Mouse (Mus musculus): ENCODE data around the gene Accs. TPM values are rescaled to one million over a fixed set of nuclear protein-coding genes. Genes with fewer than 3 reads are reported as not detected.

Gene Accs
- polyA plus RNA-seq, 1 experiment, result 26.1 TPM

GRCm38 (mm10) chr2:93880981-93881380, 31.2 kb upstream of the Accs start:
- TF ChIP-seq CTCF (IDR thresholded peaks at IDR 0.05; ENCODE audit: low read depth, low read length) (no peak), POLR2A (IDR thresholded peaks at IDR 0.05; ENCODE audit: borderline replicate concordance, low read depth, low read length) (no peak)
- no peaks in the 10 kb centered on the region for H3K4me1 ChIP-seq (ENCODE audit: control insufficient read depth, insufficient read depth, low read length)

GRCm38 (mm10) chr2:93880450-93880849, 30.7 kb upstream of the Accs start:
- no peak overlapping the region for H3K4me3 ChIP-seq (ENCODE audit: insufficient read depth, low read length)
- no peak overlapping the region for H3K27ac ChIP-seq (ENCODE audit: insufficient read depth, low read depth, low read length)
- no peaks in the 10 kb centered on the region for H3K4me1 ChIP-seq (ENCODE audit: control insufficient read depth, insufficient read depth, low read length)
- no peak for TF ChIP-seq POLR2A (IDR thresholded peaks at IDR 0.05; ENCODE audit: borderline replicate concordance, low read depth, low read length)
- TF ChIP-seq CTCF (IDR thresholded peaks at IDR 0.05; ENCODE audit: low read depth, low read length), result no peak

More at GRCm38 (mm10) chr2:93880981-93881380, 31.2 kb upstream of the Accs start:
- Histone ChIP-seq H3K4me3 (ENCODE audit: insufficient read depth, low read length) (no peak overlapping the region), H3K27ac (ENCODE audit: insufficient read depth, low read depth, low read length) (no peak overlapping the region)

DNA sequence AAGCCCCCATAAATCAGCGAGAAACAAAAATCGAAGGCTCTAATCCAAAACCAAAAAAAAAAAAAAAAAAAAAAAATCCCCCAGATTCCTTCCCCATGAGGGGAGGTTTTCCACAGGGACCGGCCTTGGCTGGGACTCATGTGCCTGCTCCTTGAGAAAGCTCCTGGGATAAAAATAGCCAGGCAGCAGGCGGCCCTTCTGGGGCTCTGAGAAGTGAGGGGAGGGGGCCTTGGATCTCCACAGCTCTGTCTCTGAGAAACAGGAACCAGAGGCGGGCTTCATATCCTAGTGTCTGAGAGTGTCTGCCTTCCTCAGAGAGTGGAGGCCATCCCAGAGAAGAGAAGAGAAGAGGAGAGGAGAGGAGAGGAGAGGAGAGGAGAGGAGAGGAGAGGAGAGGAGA, 27.3 kb upstream of the Accs start:
- H3K4me1 ChIP-seq (ENCODE audit: control insufficient read depth, insufficient read depth, low read length), result 0 out of 2 replicates have a peak, but pooled peaks cover 3% of the 10 kb centered on the region
- H3K4me3 ChIP-seq (ENCODE audit: insufficient read depth, low read length), result no peak overlapping the region
- no peak for TF ChIP-seq POLR2A (IDR thresholded peaks at IDR 0.05; ENCODE audit: borderline replicate concordance, low read depth, low read length)
- no peak for TF ChIP-seq CTCF (IDR thresholded peaks at IDR 0.05; ENCODE audit: low read depth, low read length)
- H3K27ac ChIP-seq (ENCODE audit: insufficient read depth, low read depth, low read length), result no peak overlapping the region

- no peak for TF ChIP-seq POLR2A (IDR thresholded peaks at IDR 0.05; ENCODE audit: borderline replicate concordance, low read depth, low read length)
- no peak for TF ChIP-seq CTCF (IDR thresholded peaks at IDR 0.05; ENCODE audit: low read depth, low read length)
- Histone ChIP-seq H3K27ac (ENCODE audit: insufficient read depth, low read depth, low read length) (no peak overlapping the region), H3K4me3 (ENCODE audit: insufficient read depth, low read length) (no peak overlapping the region), H3K4me1 (ENCODE audit: control insufficient read depth, insufficient read depth, low read length) (0 out of 2 replicates have a peak, but pooled peaks cover 3% of the 10 kb centered on the region)
Observed at GRCm38 (mm10) chr2:93874606-93875005, 24.9 kb upstream of the Accs start.

DNA sequence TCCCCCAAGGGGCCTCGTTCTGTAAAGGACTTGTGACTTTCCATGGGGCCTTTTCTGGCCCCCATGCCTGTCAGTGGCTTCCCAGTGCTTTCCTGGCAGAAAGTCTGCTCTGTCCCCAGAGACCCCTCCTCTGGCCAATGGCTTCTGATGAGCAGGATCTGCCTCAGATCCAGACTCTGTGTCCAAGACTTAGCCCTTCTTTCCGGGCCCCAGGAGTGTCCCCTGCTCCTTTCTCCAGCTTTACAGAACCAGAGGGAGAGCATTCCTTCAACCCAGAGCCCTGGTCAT, 24.4 kb upstream of the Accs start:
- TF ChIP-seq CTCF (IDR thresholded peaks at IDR 0.05; ENCODE audit: low read depth, low read length) (no peak), POLR2A (IDR thresholded peaks at IDR 0.05; ENCODE audit: borderline replicate concordance, low read depth, low read length) (no peak)
- Histone ChIP-seq H3K4me1 (ENCODE audit: control insufficient read depth, insufficient read depth, low read length) (0 out of 2 replicates have a peak, but pooled peaks cover 3% of the 10 kb centered on the region), H3K27ac (ENCODE audit: insufficient read depth, low read depth, low read length) (no peak overlapping the region), H3K4me3 (ENCODE audit: insufficient read depth, low read length) (no peak overlapping the region)

DNA sequence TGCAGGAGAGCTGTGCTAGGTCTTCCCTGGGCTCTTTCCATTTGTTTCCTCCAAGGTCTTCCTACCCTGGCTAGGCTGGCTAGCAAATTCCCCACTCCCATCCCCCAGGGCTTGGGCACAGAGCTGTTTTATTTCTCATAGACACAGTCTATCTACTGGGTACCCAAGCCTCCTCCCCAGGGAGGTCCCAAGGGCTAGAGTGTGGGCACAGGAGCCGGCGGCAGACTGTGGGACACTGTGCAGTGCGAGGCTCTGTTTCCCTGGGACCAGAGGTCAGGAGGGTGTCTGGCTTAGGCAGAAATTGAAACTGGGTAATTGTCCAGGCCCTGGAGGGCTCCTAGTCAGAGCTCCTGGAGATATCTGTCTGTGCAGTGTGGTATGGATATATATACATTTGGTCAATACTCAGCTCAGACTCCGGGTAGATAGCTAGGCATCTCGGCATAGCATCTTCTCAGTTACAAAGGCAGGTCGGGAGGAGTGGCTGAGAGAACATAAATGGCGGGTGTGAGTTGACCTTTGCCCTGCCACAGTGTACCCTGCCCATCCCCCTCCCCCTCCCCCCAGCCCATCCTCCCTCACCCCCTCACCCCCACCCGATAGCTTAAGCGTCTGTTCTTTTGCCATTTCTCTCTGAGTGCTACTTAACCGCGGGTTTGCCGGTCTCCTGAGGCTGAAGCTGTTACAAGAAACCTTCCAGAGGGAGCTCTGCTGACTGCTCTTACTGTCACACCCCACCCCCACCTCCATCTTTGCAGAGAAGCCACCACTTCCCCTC, 23.9 kb upstream of the Accs start:
- H3K27ac ChIP-seq (ENCODE audit: insufficient read depth, low read depth, low read length), result no peak overlapping the region
- no peak for TF ChIP-seq CTCF (IDR thresholded peaks at IDR 0.05; ENCODE audit: low read depth, low read length)
- no peak for TF ChIP-seq POLR2A (IDR thresholded peaks at IDR 0.05; ENCODE audit: borderline replicate concordance, low read depth, low read length)
- 0 out of 2 replicates have a peak, but pooled peaks cover 3% of the 10 kb centered on the region for H3K4me1 ChIP-seq (ENCODE audit: control insufficient read depth, insufficient read depth, low read length)
- H3K4me3 ChIP-seq (ENCODE audit: insufficient read depth, low read length), result no peak overlapping the region

DNA sequence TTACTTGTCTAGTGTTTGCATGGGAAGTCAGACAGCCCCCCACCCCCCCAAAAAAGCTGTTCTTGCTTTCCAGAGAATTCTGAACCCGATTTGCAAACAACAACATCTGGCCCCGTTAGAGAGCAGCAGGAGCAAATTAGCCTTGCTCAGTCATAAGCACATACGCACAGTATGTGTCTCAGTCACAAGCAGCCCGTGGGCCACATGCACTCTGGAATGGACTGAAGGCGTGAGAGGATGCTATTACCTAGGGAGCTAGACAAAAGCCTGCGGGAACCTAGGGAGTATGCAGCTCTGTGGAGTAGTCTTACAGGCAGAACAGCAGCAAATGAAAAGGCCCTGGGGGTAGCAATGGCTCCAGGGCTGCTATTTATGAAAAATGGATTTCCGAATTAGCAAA, 22.5 kb upstream of the Accs start:
- Histone ChIP-seq H3K27ac (ENCODE audit: insufficient read depth, low read depth, low read length) (no peak overlapping the region), H3K4me3 (ENCODE audit: insufficient read depth, low read length) (no peak overlapping the region), H3K4me1 (ENCODE audit: control insufficient read depth, insufficient read depth, low read length) (0 out of 2 replicates have a peak, but pooled peaks cover 3% of the 10 kb centered on the region)
- TF ChIP-seq POLR2A (IDR thresholded peaks at IDR 0.05; ENCODE audit: borderline replicate concordance, low read depth, low read length) (no peak), CTCF (IDR thresholded peaks at IDR 0.05; ENCODE audit: low read depth, low read length) (no peak)

- Histone ChIP-seq H3K27ac (ENCODE audit: insufficient read depth, low read depth, low read length) (no peak overlapping the region), H3K4me1 (ENCODE audit: control insufficient read depth, insufficient read depth, low read length) (0 out of 2 replicates have a peak, but pooled peaks cover 3% of the 10 kb centered on the region), H3K4me3 (ENCODE audit: insufficient read depth, low read length) (no peak overlapping the region)
- TF ChIP-seq CTCF (IDR thresholded peaks at IDR 0.05; ENCODE audit: low read depth, low read length) (no peak), POLR2A (IDR thresholded peaks at IDR 0.05; ENCODE audit: borderline replicate concordance, low read depth, low read length) (no peak)
Observed at GRCm38 (mm10) chr2:93871411-93871925, 21.7 kb upstream of the Accs start.

- H3K4me3 ChIP-seq (ENCODE audit: insufficient read depth, low read length), result no peak overlapping the region
- TF ChIP-seq POLR2A (IDR thresholded peaks at IDR 0.05; ENCODE audit: borderline replicate concordance, low read depth, low read length), result no peak
- TF ChIP-seq CTCF (IDR thresholded peaks at IDR 0.05; ENCODE audit: low read depth, low read length), result peak; percentile 64
- 0 out of 2 replicates have a peak, but pooled peaks cover 3% of the 10 kb centered on the region for H3K4me1 ChIP-seq (ENCODE audit: control insufficient read depth, insufficient read depth, low read length)
- H3K27ac ChIP-seq (ENCODE audit: insufficient read depth, low read depth, low read length), result no peak overlapping the region
Observed at GRCm38 (mm10) chr2:93870842-93871241, 21.1 kb upstream of the Accs start.

DNA sequence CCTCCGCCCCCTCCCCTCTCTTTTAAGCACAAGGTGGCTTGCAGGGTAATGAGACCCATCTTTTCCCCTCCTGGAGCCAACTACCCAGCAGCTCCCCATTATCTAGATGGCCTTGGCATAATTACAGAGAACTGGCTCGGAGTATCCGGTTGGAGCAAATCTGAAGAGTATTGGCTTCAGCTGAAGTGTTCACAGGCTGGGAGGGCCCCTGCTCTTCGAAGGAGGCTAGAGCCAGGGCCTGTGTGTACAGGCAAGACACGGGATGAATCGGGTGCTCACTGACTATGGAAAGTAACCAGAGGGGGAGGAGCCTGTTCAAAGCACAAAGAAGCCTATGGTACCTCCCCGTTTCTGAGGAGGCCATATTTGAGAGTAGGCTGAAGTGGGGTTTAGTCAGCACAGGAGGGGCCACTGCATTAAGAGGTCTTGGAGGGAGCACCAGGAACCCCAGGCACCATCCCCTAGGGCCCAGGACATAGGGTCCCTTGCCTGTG, 19.4 kb upstream of the Accs start, which contains the start of gene Accsl:
Accsl (minus strand) TSS at position 51 of the 494 bp plus-strand sequence.
- Histone ChIP-seq H3K4me1 (ENCODE audit: control insufficient read depth, insufficient read depth, low read length) (0 out of 2 replicates have a peak, but pooled peaks cover 1% of the 10 kb centered on the region), H3K27ac (ENCODE audit: insufficient read depth, low read depth, low read length) (no peak within 1 kb of the TSS), H3K4me3 (ENCODE audit: insufficient read depth, low read length) (no peak within 1 kb of the TSS)
- no peak for TF ChIP-seq CTCF (IDR thresholded peaks at IDR 0.05; ENCODE audit: low read depth, low read length)
- TF ChIP-seq POLR2A (IDR thresholded peaks at IDR 0.05; ENCODE audit: borderline replicate concordance, low read depth, low read length), result no peak

Measured in bone marrow macrophage, adult 2 months (primary cell).